In the genomic region with DNA sequence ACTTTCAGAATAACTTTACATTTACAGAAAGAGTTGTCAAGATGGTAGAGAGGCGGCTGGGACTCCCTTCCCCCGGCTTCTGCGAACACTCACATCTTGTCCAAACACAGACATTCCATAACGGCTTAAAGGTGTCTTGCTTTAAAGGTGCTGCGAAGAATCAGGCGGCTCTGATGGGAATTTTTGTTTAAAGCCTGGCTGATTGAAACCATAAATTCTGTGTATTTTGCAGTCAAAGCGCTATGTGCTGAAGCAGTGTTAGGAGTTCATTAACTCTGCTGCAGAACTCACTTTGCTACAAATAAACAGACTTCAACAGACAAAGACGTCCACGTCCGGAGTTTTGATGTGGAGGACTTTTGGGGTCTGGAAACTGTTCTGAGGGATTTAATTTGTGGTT, we compare ENCODE assay signal across 19 mouse cellular contexts. TPM values are rescaled to one million over a fixed set of nuclear protein-coding genes. Genes with fewer than 3 reads are reported as not detected.
A peak's percentile ranks its signal among the peaks of the same experiment; 100 is the strongest.
DNase-seq lines count a peak whose midpoint lies in the region; ATAC-seq lines count a peak whose summit lies in the region.
"Had no signal": no experiment of that assay in that cellular context is flagged by ENCODE, and none has a peak within 500 bp of the region (broad histone marks: within the 10 kb centered on the region; RNA-seq: fewer than 3 reads in every experiment).

No protein-coding gene starts in this region.

- H3K4me2 ChIP-seq in hindbrain, embryonic 12.5 days (replicated peaks): no peak overlapping the region
- no peak overlapping the region for H3K4me2 ChIP-seq in midbrain, embryonic 14.5 days (ENCODE audit: low read length)
- H3K4me2 ChIP-seq in embryonic facial prominence, embryonic 15.5 days (replicated peaks): no peak overlapping the region
- H3K4me2 ChIP-seq in limb, embryonic 15.5 days: no peak overlapping the region
- H3K4me2 ChIP-seq: hindbrain, embryonic 15.5 days; neural tube, embryonic 12.5 days had no signal

- H3K27me3 ChIP-seq in hindbrain, embryonic 10.5 days (ENCODE audit: insufficient read depth, poor library complexity, severe bottlenecking): no peaks in the 10 kb centered on the region
- H3K27me3 ChIP-seq in hindbrain, embryonic 12.5 days: no peaks in the 10 kb centered on the region
- no peaks in the 10 kb centered on the region for H3K27me3 ChIP-seq in midbrain, embryonic 10.5 days (ENCODE audit: low read depth, poor library complexity, severe bottlenecking)
- no peaks in the 10 kb centered on the region for H3K27me3 ChIP-seq in midbrain, embryonic 14.5 days (ENCODE audit: control insufficient read depth, insufficient read depth, low read length)
- no peaks in the 10 kb centered on the region for H3K27me3 ChIP-seq in embryonic facial prominence, embryonic 15.5 days
- no peaks in the 10 kb centered on the region for H3K27me3 ChIP-seq in limb, embryonic 15.5 days
- H3K27me3 ChIP-seq: hindbrain, embryonic 15.5 days; neural tube, embryonic 12.5 days had no signal

- H3K36me3 ChIP-seq in hindbrain, embryonic 10.5 days: no peaks in the 10 kb centered on the region
- H3K36me3 ChIP-seq in hindbrain, embryonic 12.5 days: no peaks in the 10 kb centered on the region
- H3K36me3 ChIP-seq in midbrain, embryonic 10.5 days: no peaks in the 10 kb centered on the region
- no peaks in the 10 kb centered on the region for H3K36me3 ChIP-seq in midbrain, embryonic 14.5 days (ENCODE audit: control insufficient read depth, insufficient read depth, low read length)
- no peaks in the 10 kb centered on the region for H3K36me3 ChIP-seq in embryonic facial prominence, embryonic 15.5 days
- no peaks in the 10 kb centered on the region for H3K36me3 ChIP-seq in limb, embryonic 15.5 days
- H3K36me3 ChIP-seq: G1E; hindbrain, embryonic 15.5 days; neural tube, embryonic 12.5 days had no signal

- peak overlapping the region; percentile 74 for H3K27ac ChIP-seq in hindbrain, embryonic 10.5 days
- H3K27ac ChIP-seq in hindbrain, embryonic 12.5 days: no peak overlapping the region
- H3K27ac ChIP-seq in midbrain, embryonic 10.5 days (replicated peaks): peak overlapping the region; percentile 28
- H3K27ac ChIP-seq in midbrain, embryonic 14.5 days (replicated peaks; ENCODE audit: low read depth, low read length): no peak overlapping the region
- H3K27ac ChIP-seq in embryonic facial prominence, embryonic 15.5 days (replicated peaks): peak overlapping the region; percentile 70
- H3K27ac ChIP-seq in limb, embryonic 15.5 days: peak overlapping the region; percentile 57
- H3K27ac ChIP-seq: hindbrain, embryonic 15.5 days; neural tube, embryonic 12.5 days had no signal

- DNase-seq in hindbrain, embryonic 10.5 days (ENCODE audit: low spot score): no peak
- DNase-seq in midbrain, embryonic 10.5 days (ENCODE audit: low spot score): no peak
- DNase-seq in midbrain, embryonic 14.5 days: no peak
- no peak for DNase-seq in left cerebral cortex, postnatal 10 days (ENCODE audit: extremely low spot score in 1 of 2, low spot score in 2 of 2)
- DNase-seq: adrenal gland, adult 8-10 months; cerebellum, adult 2 months; gastrocnemius, postnatal 36 days; kidney, adult 9 months; right cerebral cortex, postnatal 4 days had no signal

- no peak for ATAC-seq in hindbrain, embryonic 12.5 days (ENCODE audit: low FRiP score)
- no peak for ATAC-seq in midbrain, embryonic 14.5 days (ENCODE audit: low FRiP score, low TSS enrichment)
- ATAC-seq in embryonic facial prominence, embryonic 15.5 days (ENCODE audit: insufficient number of reproducible peaks, low FRiP score, low TSS enrichment, low read depth): no peak
- ATAC-seq in limb, embryonic 15.5 days (ENCODE audit: insufficient number of reproducible peaks, low FRiP score, low TSS enrichment, low read depth): no peak
- ATAC-seq in CD4-positive, CD25-positive, alpha-beta regulatory T cell, adult 4 months: no peak

- H3K4me1 ChIP-seq in hindbrain, embryonic 10.5 days (replicated peaks): peaks cover 30% of the 10 kb centered on the region
- 0 out of 2 replicates have a peak, but pooled peaks cover 3% of the 10 kb centered on the region for H3K4me1 ChIP-seq in hindbrain, embryonic 12.5 days
- H3K4me1 ChIP-seq in midbrain, embryonic 10.5 days: peaks cover 22% of the 10 kb centered on the region
- H3K4me1 ChIP-seq in midbrain, embryonic 14.5 days (ENCODE audit: control insufficient read depth, insufficient read depth, low read length): peaks cover 3% of the 10 kb centered on the region; the same call in 1 of the 2 replicates
- H3K4me1 ChIP-seq in embryonic facial prominence, embryonic 15.5 days: peaks cover 23% of the 10 kb centered on the region
- H3K4me1 ChIP-seq in limb, embryonic 15.5 days: peaks cover 18% of the 10 kb centered on the region
- H3K4me1 ChIP-seq: hindbrain, embryonic 15.5 days; neural tube, embryonic 12.5 days had no signal

- no peak overlapping the region for H3K9ac ChIP-seq in hindbrain, embryonic 12.5 days
- H3K9ac ChIP-seq in midbrain, embryonic 14.5 days (replicated peaks; ENCODE audit: low read length): no peak overlapping the region
- H3K9ac ChIP-seq in embryonic facial prominence, embryonic 15.5 days: no peak overlapping the region
- H3K9ac ChIP-seq in limb, embryonic 15.5 days: no peak overlapping the region
- H3K9ac ChIP-seq: hindbrain, embryonic 15.5 days; neural tube, embryonic 12.5 days had no signal

- intact Hi-C loops in left cerebral cortex, postnatal 10 days (cut with DNase I): no loop called here

- no peak overlapping the region for H3K4me3 ChIP-seq in hindbrain, embryonic 10.5 days
- no peak overlapping the region for H3K4me3 ChIP-seq in hindbrain, embryonic 12.5 days
- H3K4me3 ChIP-seq in midbrain, embryonic 10.5 days: no peak overlapping the region
- H3K4me3 ChIP-seq in midbrain, embryonic 14.5 days (replicated peaks; ENCODE audit: low read depth, low read length): no peak overlapping the region
- H3K4me3 ChIP-seq in embryonic facial prominence, embryonic 15.5 days (replicated peaks): no peak overlapping the region
- no peak overlapping the region for H3K4me3 ChIP-seq in limb, embryonic 15.5 days
- H3K4me3 ChIP-seq: erythroblast, embryonic 14.5 days; hindbrain, embryonic 15.5 days; neural tube, embryonic 12.5 days had no signal

- WGBS in hindbrain, embryonic 10.5 days: 65% methylated on average over 10 of the region's 10 CpGs
- WGBS in hindbrain, embryonic 12.5 days: 70% methylated on average over 10 of the region's 10 CpGs
- WGBS in midbrain, embryonic 10.5 days: 68% methylated on average over 10 of the region's 10 CpGs
- 67% methylated on average over 10 of the region's 10 CpGs for WGBS in midbrain, embryonic 14.5 days
- 20% methylated on average over 10 of the region's 10 CpGs for WGBS in embryonic facial prominence, embryonic 15.5 days
- 26% methylated on average over 10 of the region's 10 CpGs for WGBS in limb, embryonic 15.5 days

- H3K9me3 ChIP-seq in hindbrain, embryonic 10.5 days: no peaks in the 10 kb centered on the region
- no peaks in the 10 kb centered on the region for H3K9me3 ChIP-seq in hindbrain, embryonic 12.5 days (replicated peaks)
- no peaks in the 10 kb centered on the region for H3K9me3 ChIP-seq in midbrain, embryonic 10.5 days (replicated peaks)
- H3K9me3 ChIP-seq in midbrain, embryonic 14.5 days (ENCODE audit: control insufficient read depth, low read length): no peaks in the 10 kb centered on the region
- no peaks in the 10 kb centered on the region for H3K9me3 ChIP-seq in embryonic facial prominence, embryonic 15.5 days (replicated peaks)
- no peaks in the 10 kb centered on the region for H3K9me3 ChIP-seq in limb, embryonic 15.5 days
- H3K9me3 ChIP-seq: G1E; hindbrain, embryonic 15.5 days; neural tube, embryonic 12.5 days had no signal

RNA-seq across cellular contexts. Expression of gene Cpa2, which starts 3.1 kb away (rescaled TPM):
- 19.6 and 20.0 TPM in 2 replicates for polyA plus RNA-seq in hindbrain, embryonic 10.5 days (2016; fragmentation: Nextera tagmentation; extraction: Ambion mirVana)
- polyA plus RNA-seq in hindbrain, embryonic 12.5 days (2016; fragmentation: Nextera tagmentation; extraction: Ambion mirVana): 4.0 and 6.3 TPM in 2 replicates
- polyA plus RNA-seq in midbrain, embryonic 10.5 days (2016; fragmentation: Nextera tagmentation; extraction: Ambion mirVana): 22.0 and 22.8 TPM in 2 replicates
- 8.5 and 8.7 TPM in 2 replicates for polyA plus RNA-seq in midbrain, embryonic 14.5 days (2014; fragmentation: Nextera tagmentation; extraction: Ambion mirVana)
- 3.4 and 5.2 TPM in 2 replicates for polyA plus RNA-seq in embryonic facial prominence, embryonic 15.5 days (2015; fragmentation: Nextera tagmentation; extraction: Ambion mirVana)
- polyA plus RNA-seq in limb, embryonic 15.5 days (2015; fragmentation: Nextera tagmentation; extraction: Ambion mirVana): 4.8 and 6.7 TPM in 2 replicates
- 1 to 10 TPM; 3.6 to 4.6 TPM for total RNA-seq in left cerebral cortex, postnatal 10 days (2021)
- 1 to 10 TPM; 1.0 to 1.2 TPM for polyA plus RNA-seq in CD4-positive, CD25-positive, alpha-beta regulatory T cell, adult 4 months (2017; shearing (Covaris generic))
- total RNA-seq: G1E; gastrocnemius, postnatal 36 days; megakaryocyte progenitor cell, adult 5-6 weeks had no signal
- polyA plus RNA-seq: erythroblast, embryonic 14.5 days; G1E had no signal

RNA-seq across cellular contexts. Expression of gene Ssmem1, which starts 28.6 kb away (rescaled TPM):
- 0.34 and 0.35 TPM in 2 replicates for polyA plus RNA-seq in hindbrain, embryonic 10.5 days (2016; fragmentation: Nextera tagmentation; extraction: Ambion mirVana)
- 0.21 and 0.34 TPM in 2 replicates for polyA plus RNA-seq in hindbrain, embryonic 12.5 days (2016; fragmentation: Nextera tagmentation; extraction: Ambion mirVana)
- polyA plus RNA-seq in midbrain, embryonic 10.5 days (2016; fragmentation: Nextera tagmentation; extraction: Ambion mirVana): 0.22 and 0.36 TPM in 2 replicates
- polyA plus RNA-seq in midbrain, embryonic 14.5 days (2014; fragmentation: Nextera tagmentation; extraction: Ambion mirVana): 0.38 TPM in 1 of 2 replicates, not detected in the other
- 0.14 and 0.52 TPM in 2 replicates for polyA plus RNA-seq in embryonic facial prominence, embryonic 15.5 days (2015; fragmentation: Nextera tagmentation; extraction: Ambion mirVana)
- polyA plus RNA-seq in limb, embryonic 15.5 days (2015; fragmentation: Nextera tagmentation; extraction: Ambion mirVana): 0.14 TPM in 1 of 2 replicates, not detected in the other
- 1 to 10 TPM in 1 of 2 experiments, under 1 TPM in 1; 0.39 to 1.4 TPM for total RNA-seq in left cerebral cortex, postnatal 10 days (2021)
- not detected for polyA plus RNA-seq in CD4-positive, CD25-positive, alpha-beta regulatory T cell, adult 4 months (2017; shearing (Covaris generic))
- total RNA-seq: megakaryocyte progenitor cell, adult 5-6 weeks had no signal
- polyA plus RNA-seq: erythroblast, embryonic 14.5 days; G1E had no signal

RNA-seq across cellular contexts. Expression of gene Tmem209, which starts 28.7 kb away (rescaled TPM):
- 38.3 and 40.3 TPM in 2 replicates for polyA plus RNA-seq in hindbrain, embryonic 10.5 days (2016; fragmentation: Nextera tagmentation; extraction: Ambion mirVana)
- polyA plus RNA-seq in hindbrain, embryonic 12.5 days (2016; fragmentation: Nextera tagmentation; extraction: Ambion mirVana): 37.0 and 38.9 TPM in 2 replicates
- polyA plus RNA-seq in midbrain, embryonic 10.5 days (2016; fragmentation: Nextera tagmentation; extraction: Ambion mirVana): 47.8 and 52.7 TPM in 2 replicates
- polyA plus RNA-seq in midbrain, embryonic 14.5 days (2014; fragmentation: Nextera tagmentation; extraction: Ambion mirVana): 24.8 and 38.2 TPM in 2 replicates
- polyA plus RNA-seq in embryonic facial prominence, embryonic 15.5 days (2015; fragmentation: Nextera tagmentation; extraction: Ambion mirVana): 27.5 and 29.1 TPM in 2 replicates
- 28.0 and 28.1 TPM in 2 replicates for polyA plus RNA-seq in limb, embryonic 15.5 days (2015; fragmentation: Nextera tagmentation; extraction: Ambion mirVana)
- total RNA-seq in left cerebral cortex, postnatal 10 days (2021): 10 to 100 TPM; 16.3 to 16.6 TPM
- 10 to 100 TPM; 59.9 to 60.8 TPM for polyA plus RNA-seq in CD4-positive, CD25-positive, alpha-beta regulatory T cell, adult 4 months (2017; shearing (Covaris generic))

RNA-seq across cellular contexts. Expression of gene Cpa4, which starts 29.9 kb away (rescaled TPM):
- 1.4 and 2.5 TPM in 2 replicates for polyA plus RNA-seq in hindbrain, embryonic 10.5 days (2016; fragmentation: Nextera tagmentation; extraction: Ambion mirVana)
- polyA plus RNA-seq in hindbrain, embryonic 12.5 days (2016; fragmentation: Nextera tagmentation; extraction: Ambion mirVana): 1.7 and 1.9 TPM in 2 replicates
- polyA plus RNA-seq in midbrain, embryonic 10.5 days (2016; fragmentation: Nextera tagmentation; extraction: Ambion mirVana): 1.3 and 2.3 TPM in 2 replicates
- polyA plus RNA-seq in midbrain, embryonic 14.5 days (2014; fragmentation: Nextera tagmentation; extraction: Ambion mirVana): 0.98 and 1.2 TPM in 2 replicates
- polyA plus RNA-seq in embryonic facial prominence, embryonic 15.5 days (2015; fragmentation: Nextera tagmentation; extraction: Ambion mirVana): 5.1 and 6.3 TPM in 2 replicates
- polyA plus RNA-seq in limb, embryonic 15.5 days (2015; fragmentation: Nextera tagmentation; extraction: Ambion mirVana): 5.2 and 6.3 TPM in 2 replicates
- total RNA-seq in left cerebral cortex, postnatal 10 days (2021): under 1 TPM; 0.15 to 0.16 TPM
- polyA plus RNA-seq in CD4-positive, CD25-positive, alpha-beta regulatory T cell, adult 4 months (2017; shearing (Covaris generic)): not detected
- total RNA-seq: gastrocnemius, postnatal 36 days; layer of hippocampus, postnatal 10 days; megakaryocyte progenitor cell, adult 5-6 weeks had no signal
- polyA plus RNA-seq: erythroblast, embryonic 14.5 days; G1E had no signal

Comparison
In these comparisons a context has a peak if more than half of its experiments do, and no peak if none do; other contexts are left out.
1. H3K27ac ChIP-seq: peak in hindbrain, embryonic 10.5 days (single experiment), midbrain, embryonic 10.5 days (single experiment), embryonic facial prominence, embryonic 15.5 days (single experiment) and limb, embryonic 15.5 days (single experiment); none in hindbrain, embryonic 12.5 days (single experiment) and midbrain, embryonic 14.5 days (single experiment).